Mouse (Mus musculus): ENCODE measurements around the gene Cdc42.

Gene Cdc42

GRCm38 (mm10) chr4:137369954-137370750 lies 12.6 kb upstream of the Cdc42 start:
- peak; percentile 42 to 46 for DNase-seq

GRCm38 (mm10) chr4:137368198-137368597 lies 10.7 kb upstream of the Cdc42 start:
- DNase-seq: no peak

- peak; percentile 38 to 57 for DNase-seq
These were observed 10.0 kb upstream of the Cdc42 start for GRCm38 (mm10) chr4:137367275-137368088.

GRCm38 (mm10) chr4:137366097-137366496 lies 8.6 kb upstream of the Cdc42 start:
- no peak for DNase-seq

- peak; percentile 51 to 52 for DNase-seq
These were observed 8.0 kb upstream of the Cdc42 start for GRCm38 (mm10) chr4:137365356-137366062.

- no peak for DNase-seq
These were observed 7.3 kb upstream of the Cdc42 start for GRCm38 (mm10) chr4:137364826-137365225.

GRCm38 (mm10) chr4:137360996-137361395 lies 3.5 kb upstream of the Cdc42 start:
- DNase-seq: no peak

GRCm38 (mm10) chr4:137358291-137359002 lies 927 bp upstream of the Cdc42 start:
- no peak for DNase-seq

- DNase-seq: peak; percentile 69 to 76
These were observed 628 bp downstream of the Cdc42 start for GRCm38 (mm10) chr4:137356674-137357510.

GRCm38 (mm10) chr4:137350627-137351026 lies 6.9 kb downstream of the Cdc42 start:
- DNase-seq: no peak

GRCm38 (mm10) chr4:137345790-137346189 lies 11.7 kb downstream of the Cdc42 start:
- DNase-seq: peak in 1 of 2 experiments; percentile 29

- DNase-seq: no peak
These were observed 12.4 kb downstream of the Cdc42 start for GRCm38 (mm10) chr4:137345112-137345511.

- DNase-seq: no peak
These were observed 14.7 kb downstream of the Cdc42 start for GRCm38 (mm10) chr4:137342816-137343215.

GRCm38 (mm10) chr4:137339415-137339814 lies 18.1 kb downstream of the Cdc42 start:
- no peak for DNase-seq

- no peak for DNase-seq
These were observed 21.1 kb downstream of the Cdc42 start for GRCm38 (mm10) chr4:137336468-137336867.

- no peak for DNase-seq
These were observed 25.5 kb downstream of the Cdc42 start for GRCm38 (mm10) chr4:137332051-137332450.

- no peak for DNase-seq
These were observed 31.0 kb downstream of the Cdc42 start for GRCm38 (mm10) chr4:137326494-137326893.

GRCm38 (mm10) chr4:137324926-137325325 lies 32.6 kb downstream of the Cdc42 start:
- no peak for DNase-seq

- no peak for DNase-seq
These were observed 41.3 kb downstream of the Cdc42 start for GRCm38 (mm10) chr4:137316027-137316770.

- no peak for DNase-seq
These were observed 42.5 kb downstream of the Cdc42 start for GRCm38 (mm10) chr4:137315061-137315460.

GRCm38 (mm10) chr4:137314561-137314960 lies 43.0 kb downstream of the Cdc42 start:
- DNase-seq: no peak
